Mouse (Mus musculus): ENCODE measurements around the gene Pskh1. TPM values are rescaled to one million over a fixed set of nuclear protein-coding genes. Genes with fewer than 3 reads are reported as not detected.

The Pskh1 gene
- total and polyA plus RNA-seq, 3 experiments = 32.5 to 51.2 (median 33.3) TPM

GRCm38 (mm10) chr8:105892432-105892831 lies 7.8 kb upstream of the Pskh1 start:
- peak; percentile 25 for DNase-seq

- peak; percentile 82 for DNase-seq
These were observed 6.9 kb upstream of the Pskh1 start, which contains the start of gene Nrn1l for GRCm38 (mm10) chr8:105893339-105893738. Gene Nrn1l (plus strand): TSS chr8:105893567.

GRCm38 (mm10) chr8:105897801-105898480 lies 2.3 kb upstream of the Pskh1 start:
- DNase-seq = no peak

- no peak for DNase-seq
These were observed 838 bp downstream of the Pskh1 start for GRCm38 (mm10) chr8:105900941-105901616.

- no peak for DNase-seq
These were observed 19.1 kb downstream of the Pskh1 start for GRCm38 (mm10) chr8:105919390-105919789.

- DNase-seq = no peak
These were observed 24.9 kb downstream of the Pskh1 start for GRCm38 (mm10) chr8:105925123-105925522.

GRCm38 (mm10) chr8:105930602-105931001 lies 30.4 kb downstream of the Pskh1 start:
- peak; percentile 89 for DNase-seq

- DNase-seq = no peak
These were observed 31.0 kb downstream of the Pskh1 start for GRCm38 (mm10) chr8:105931271-105931670.

- no peak for DNase-seq
These were observed 32.3 kb downstream of the Pskh1 start for GRCm38 (mm10) chr8:105932525-105932924.

- DNase-seq = no peak
These were observed 33.5 kb downstream of the Pskh1 start, which contains the start of gene Ctrl for GRCm38 (mm10) chr8:105933762-105934161. Gene Ctrl (minus strand): TSS chr8:105933862.

GRCm38 (mm10) chr8:105935105-105935504 lies 34.9 kb downstream of the Pskh1 start:
- DNase-seq = no peak

- no peak for DNase-seq
These were observed 35.8 kb downstream of the Pskh1 start for GRCm38 (mm10) chr8:105935863-105936603.

- peak; percentile 95 for DNase-seq
These were observed 36.7 kb downstream of the Pskh1 start for GRCm38 (mm10) chr8:105936866-105937475.

GRCm38 (mm10) chr8:105937496-105938305 lies 37.5 kb downstream of the Pskh1 start:
- DNase-seq = peak; percentile 77

- peak; percentile 75 for DNase-seq
These were observed 38.0 kb downstream of the Pskh1 start, which contains the start of gene Psmb10 for GRCm38 (mm10) chr8:105938306-105938669. Gene Psmb10 (minus strand): TSS chr8:105938444.

GRCm38 (mm10) chr8:105942026-105942425 lies 41.8 kb downstream of the Pskh1 start:
- DNase-seq = no peak

GRCm38 (mm10) chr8:105942542-105942941 lies 42.3 kb downstream of the Pskh1 start:
- DNase-seq = no peak

- peak; percentile 37 for DNase-seq
These were observed 43.1 kb downstream of the Pskh1 start, which contains the start of gene Lcat for GRCm38 (mm10) chr8:105943321-105943739. Gene Lcat (minus strand): TSS chr8:105943382.

- DNase-seq = peak; percentile 48
These were observed 49.1 kb downstream of the Pskh1 start for GRCm38 (mm10) chr8:105949350-105949749.

GRCm38 (mm10) chr8:105951057-105951659 lies 50.9 kb downstream of the Pskh1 start:
- no peak for DNase-seq

- no peak for DNase-seq
These were observed 56.3 kb downstream of the Pskh1 start for GRCm38 (mm10) chr8:105956556-105956955.

All from adrenal gland, adult 2 months (tissue).